Mouse (Mus musculus) macrophage (primary cell): ENCODE measurements around the gene Gm10309. TPM values are rescaled to one million over a fixed set of nuclear protein-coding genes. Genes with fewer than 3 reads are reported as not detected.

Source experiments
- H3K27ac ChIP-seq: fragments of 350-480 bp; formaldehyde crosslinking; 2 replicates; pipeline ENCODE4 v1.9.0; 2021
- H3K36me3 ChIP-seq: fragments of 350-480 bp; formaldehyde crosslinking; 2 replicates; pipeline ENCODE4 v1.9.0; 2021; ENCODE audit errors: inconsistent target
- H3K4me3 ChIP-seq: fragments of 350-480 bp; formaldehyde crosslinking; 2 replicates; pipeline ENCODE4 v1.9.0; 2021; ENCODE audit errors: inconsistent target
- H3K79me2 ChIP-seq: fragments of 350-480 bp; formaldehyde crosslinking; 2 replicates; pipeline ENCODE4 v1.9.0; 2021; ENCODE audit errors: inconsistent target
- WGBS: methylation state at CpG from one replicate; pipeline ENCODE4 v1.1.7; 2026; ENCODE audit warnings: inconsistent platforms; ENCODE audit not compliant: missing documents; 5-methylcytosine and 5-hydroxymethylcytosine counted together
- polyA plus RNA-seq: library from polyadenylated mRNA; stranded (reverse); fragments of 250-400 nt; gene quantifications from 3 replicates; pipeline ENCODE4 v1.2.4, GENCODE M21; 2018; ENCODE audit warnings: inconsistent platforms

Gene Gm10309
- polyA plus RNA-seq, 1 experiment from 2014 or later: not detected

DNA sequence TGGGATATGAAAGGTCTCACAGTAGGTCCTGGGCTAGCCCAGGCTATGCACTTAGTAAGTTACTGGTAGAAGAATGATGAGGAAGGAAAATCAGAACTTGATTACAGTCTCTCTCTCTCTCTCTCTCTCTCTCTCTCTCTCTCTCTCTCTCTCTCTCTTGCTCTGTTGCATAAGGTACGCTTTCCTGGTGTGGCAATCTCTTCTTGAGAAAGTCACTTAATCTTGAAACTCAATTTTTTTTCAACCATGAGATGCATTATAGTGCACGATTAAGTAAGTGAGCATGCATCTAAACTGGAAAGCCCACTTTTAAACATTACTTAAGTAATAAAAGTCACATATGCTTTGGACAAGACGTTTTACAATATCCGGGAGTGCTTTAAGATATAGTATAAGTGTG lies 52.1 kb downstream of the Gm10309 start:
- WGBS: 69% methylated on average over 4 of the region's 4 CpGs
- no peak overlapping the region for H3K4me3 ChIP-seq

More for the DNA sequence above, 52.1 kb downstream of the Gm10309 start:
- no peaks in the 10 kb centered on the region for H3K36me3 ChIP-seq
- no peaks in the 10 kb centered on the region for H3K79me2 ChIP-seq
- H3K27ac ChIP-seq: no peak overlapping the region

Other genes starting within 250 kb of the Gm10309 start
- 1.8 to 9.6 TPM (median 6.8 TPM) in 3 replicates for gene Epas1, start 248.5 kb upstream of the Gm10309 start, polyA plus RNA-seq